Mouse (Mus musculus): ENCODE data around the gene Gm19684.
"Not testable (repeated sequence)": the region's sequence is repeated elsewhere in the genome, so short reads cannot be mapped to it uniquely, and the experiment has no call there.

The Gm19684 gene

GRCm38 (mm10) chr17:36128968-36129817 lies 7.7 kb downstream of the Gm19684 start, which contains the start of gene Gm7030:
Gm7030 (minus strand) TSS chr17:36129425.
- in situ Hi-C loops (cut with MboI, MseI), result loop anchor here (10.0 kb wide), 1 partner anchor 74 kb away; the partner anchor contains the start of gene Gm11127

GRCm38 (mm10) chr17:36131516-36132265 lies 10.2 kb downstream of the Gm19684 start:
- in situ Hi-C loops (cut with MboI, MseI), result no loop called here

- in situ Hi-C loops (cut with MboI, MseI), result not testable (repeated sequence)
Observed at GRCm38 (mm10) chr17:36135421-36136231, 14.1 kb downstream of the Gm19684 start.

- in situ Hi-C loops (cut with MboI, MseI), result not testable (repeated sequence)
Observed at GRCm38 (mm10) chr17:36136299-36136848, 14.9 kb downstream of the Gm19684 start.

- in situ Hi-C loops (cut with MboI, MseI), result no loop called here
Observed at GRCm38 (mm10) chr17:36145111-36145860, 23.8 kb downstream of the Gm19684 start.

- in situ Hi-C loops (cut with MboI, MseI), result not testable (repeated sequence)
Observed at GRCm38 (mm10) chr17:36145861-36146156, 24.3 kb downstream of the Gm19684 start.

GRCm38 (mm10) chr17:36146937-36147336 lies 25.5 kb downstream of the Gm19684 start:
- in situ Hi-C loops (cut with MboI, MseI), result not testable (repeated sequence)

- in situ Hi-C loops (cut with MboI, MseI), result not testable (repeated sequence)
Observed at GRCm38 (mm10) chr17:36148468-36148867, 27.0 kb downstream of the Gm19684 start.

GRCm38 (mm10) chr17:36151200-36151599 lies 29.7 kb downstream of the Gm19684 start:
- in situ Hi-C loops (cut with MboI, MseI), result not testable (repeated sequence)

GRCm38 (mm10) chr17:36154271-36155149 lies 33.0 kb downstream of the Gm19684 start:
- in situ Hi-C loops (cut with MboI, MseI), result no loop called here

GRCm38 (mm10) chr17:36157782-36158181 lies 36.3 kb downstream of the Gm19684 start:
- in situ Hi-C loops (cut with MboI, MseI), result not testable (repeated sequence)

- in situ Hi-C loops (cut with MboI, MseI), result not testable (repeated sequence)
Observed at GRCm38 (mm10) chr17:36158264-36158663, 36.8 kb downstream of the Gm19684 start.

GRCm38 (mm10) chr17:36161129-36162051 lies 39.9 kb downstream of the Gm19684 start:
- in situ Hi-C loops (cut with MboI, MseI), result no loop called here

GRCm38 (mm10) chr17:36166901-36167300 lies 45.4 kb downstream of the Gm19684 start:
- in situ Hi-C loops (cut with MboI, MseI), result not testable (repeated sequence)

GRCm38 (mm10) chr17:36167306-36168038 lies 46.0 kb downstream of the Gm19684 start:
- in situ Hi-C loops (cut with MboI, MseI), result no loop called here

- in situ Hi-C loops (cut with MboI, MseI), result no loop called here
Observed at GRCm38 (mm10) chr17:36168039-36168652, 46.7 kb downstream of the Gm19684 start, which contains the start of gene Gm8909. Gm8909 (minus strand) TSS chr17:36168537.

GRCm38 (mm10) chr17:36169094-36169493 lies 47.6 kb downstream of the Gm19684 start:
- in situ Hi-C loops (cut with MboI, MseI), result not testable (repeated sequence)

Measured in T-helper 1 cell (primary cell).